Mouse (Mus musculus) lung, adult 18-20 months (tissue): ENCODE data around the gene Cntn2.

ENCODE experiments used
- DNase-seq, 2 experiments: peaks; one replicate each; pipeline ENCODE4 v3.0.0; 2022; ENCODE audit warnings: mixed read lengths in 2 of 2

Gene Cntn2

GRCm38 (mm10) chr1:132557901-132558631, 15.0 kb upstream of the Cntn2 start:
- DNase-seq, result peak; percentile 10 to 25

DNA sequence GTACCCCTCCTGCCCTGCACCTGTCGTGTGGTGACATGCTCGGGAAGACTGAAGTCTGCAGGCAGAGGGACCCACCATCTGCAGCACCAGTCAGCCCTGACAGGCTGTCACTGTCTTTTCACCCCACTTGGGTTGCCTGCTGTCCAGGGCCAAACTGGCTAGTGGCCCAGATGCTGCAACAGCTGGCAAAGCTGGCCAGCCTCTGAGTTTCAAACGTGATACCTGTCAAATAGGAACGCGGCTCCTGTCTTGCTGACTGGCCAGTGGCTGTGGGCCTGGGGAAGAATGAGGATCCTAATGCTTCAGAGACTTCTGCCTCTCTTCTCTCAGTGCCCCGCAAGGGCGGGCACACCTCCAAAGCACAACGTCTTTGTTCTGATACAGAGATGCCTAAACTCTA, 733 bp upstream of the Cntn2 start:
- no peak for DNase-seq

DNA sequence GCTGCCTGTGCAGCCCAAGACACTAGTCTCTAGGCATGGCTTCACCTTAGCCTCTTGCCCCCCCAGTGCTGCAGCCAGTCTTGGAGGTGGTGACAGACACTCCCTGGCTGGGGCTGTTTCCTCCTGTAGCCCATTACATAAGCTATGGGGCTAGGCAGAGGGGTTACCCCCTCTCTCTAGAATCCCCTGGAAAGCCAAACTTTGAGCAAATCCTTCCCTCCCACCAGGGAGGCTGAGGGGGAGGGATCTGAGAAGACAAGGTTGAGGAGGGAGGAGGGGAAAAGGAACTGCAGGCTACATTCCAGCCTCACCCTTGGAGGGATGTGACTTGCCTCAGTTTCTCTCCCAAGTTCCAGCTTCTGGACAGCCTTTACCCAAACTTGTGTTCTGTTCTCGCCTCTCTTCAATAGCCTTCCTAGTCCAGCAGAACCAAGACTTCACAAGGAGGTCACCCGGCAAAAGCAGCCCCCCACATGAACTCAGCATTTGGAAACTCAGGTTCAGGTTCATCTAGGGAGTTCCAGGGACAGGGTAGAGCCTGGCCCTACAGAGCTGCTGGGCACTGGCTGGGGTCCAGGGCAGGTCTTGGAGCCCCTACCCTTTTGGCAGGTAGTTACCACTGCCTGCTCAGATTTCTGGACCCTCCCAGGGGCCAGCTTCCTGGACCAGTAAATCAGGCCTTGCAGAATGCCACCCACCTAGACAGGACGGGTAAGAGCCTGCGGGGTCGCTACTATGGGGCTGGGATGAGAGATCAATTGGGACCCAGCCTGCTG, 1.0 kb downstream of the Cntn2 start:
- no peak for DNase-seq

GRCm38 (mm10) chr1:132541171-132541823, 1.8 kb downstream of the Cntn2 start:
- peak in 1 of 2 experiments; percentile 40 for DNase-seq

- no peak for DNase-seq
Measured at GRCm38 (mm10) chr1:132540701-132541100, 2.4 kb downstream of the Cntn2 start.

DNA sequence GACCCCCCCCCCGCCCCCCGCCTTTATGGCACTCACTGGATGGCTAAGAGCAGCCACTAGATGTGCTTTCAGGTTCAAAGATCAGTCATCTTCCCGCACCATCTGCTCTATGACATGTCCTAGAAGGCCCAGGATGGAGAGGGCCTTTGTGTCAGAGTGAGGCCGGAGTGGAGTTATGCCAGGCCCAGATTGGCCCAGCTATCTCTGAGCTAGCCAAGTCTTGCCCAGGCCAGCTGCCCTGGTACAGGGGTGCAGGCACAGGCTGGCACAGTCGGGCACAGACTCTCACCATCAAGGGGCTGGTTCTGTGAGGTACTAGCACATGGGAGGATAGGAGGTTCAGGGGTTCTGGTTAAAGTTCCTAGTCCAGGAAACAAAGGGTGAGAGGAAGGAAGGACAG, 5.3 kb downstream of the Cntn2 start:
- DNase-seq, result no peak

DNA sequence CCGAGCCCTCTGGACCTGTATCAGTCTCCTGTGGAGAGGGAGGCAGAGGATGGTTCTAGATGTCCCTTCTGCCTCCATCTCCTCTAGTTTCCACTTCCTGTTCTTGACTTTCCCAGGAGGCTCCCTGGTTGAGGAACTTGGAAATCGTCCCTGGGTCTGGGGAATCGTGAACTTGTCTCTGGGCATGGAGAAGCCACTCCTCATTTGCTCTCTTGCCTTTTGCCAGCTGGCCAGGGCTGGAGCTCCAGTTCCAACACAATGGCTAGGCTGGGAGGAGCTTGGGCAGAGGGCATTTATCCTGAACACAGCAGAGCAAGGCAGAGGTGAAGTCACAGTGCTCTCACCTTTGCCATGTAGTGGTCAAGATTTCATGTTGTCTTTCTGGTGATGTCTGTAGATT, 6.6 kb downstream of the Cntn2 start:
- DNase-seq, result no peak

DNA sequence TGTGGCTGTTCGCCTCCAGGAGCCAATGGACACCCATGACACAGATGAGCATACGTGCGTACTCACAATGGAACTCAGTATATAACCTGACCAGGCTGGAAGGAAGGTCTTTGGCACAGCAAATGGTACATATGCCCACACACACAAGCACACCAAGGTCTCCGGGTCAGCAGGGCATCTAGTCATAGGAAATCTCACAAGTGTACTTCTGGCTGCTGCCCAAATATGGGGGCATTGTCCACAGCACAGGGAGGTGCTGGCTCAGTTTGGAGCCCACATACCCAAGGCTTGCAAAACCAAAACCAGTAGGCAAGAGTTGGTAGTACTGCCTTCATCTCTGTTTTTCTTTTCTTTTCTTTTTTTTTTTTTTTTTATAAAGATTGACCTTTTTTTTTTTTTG, 7.5 kb downstream of the Cntn2 start:
- no peak for DNase-seq

GRCm38 (mm10) chr1:132533840-132534239, 9.2 kb downstream of the Cntn2 start:
- no peak for DNase-seq

GRCm38 (mm10) chr1:132532521-132532920, 10.5 kb downstream of the Cntn2 start:
- no peak for DNase-seq

- no peak for DNase-seq
Measured at GRCm38 (mm10) chr1:132530631-132531191, 12.3 kb downstream of the Cntn2 start.

- DNase-seq, result no peak
Measured at GRCm38 (mm10) chr1:132528647-132529334, 14.3 kb downstream of the Cntn2 start.

DNA sequence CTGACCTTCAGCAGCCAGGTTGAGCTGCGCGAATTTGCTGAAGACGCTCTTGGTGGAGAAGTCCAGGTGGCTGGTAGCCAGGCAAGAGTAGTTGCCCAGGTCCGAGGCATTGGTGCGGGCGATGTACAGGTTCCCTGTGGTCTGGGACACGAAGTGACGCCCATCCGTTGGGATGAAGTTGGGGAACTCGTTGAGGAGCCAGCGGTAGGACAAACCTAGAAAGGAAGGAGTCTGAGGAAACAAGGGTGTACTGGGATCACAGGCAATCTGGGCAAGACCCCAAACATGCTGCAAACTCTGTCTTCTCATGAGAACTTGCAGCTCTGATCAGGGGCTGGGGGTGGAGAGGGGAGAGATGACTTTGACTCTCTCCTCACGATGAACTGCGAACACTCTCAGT, 15.0 kb downstream of the Cntn2 start:
- no peak for DNase-seq

DNA sequence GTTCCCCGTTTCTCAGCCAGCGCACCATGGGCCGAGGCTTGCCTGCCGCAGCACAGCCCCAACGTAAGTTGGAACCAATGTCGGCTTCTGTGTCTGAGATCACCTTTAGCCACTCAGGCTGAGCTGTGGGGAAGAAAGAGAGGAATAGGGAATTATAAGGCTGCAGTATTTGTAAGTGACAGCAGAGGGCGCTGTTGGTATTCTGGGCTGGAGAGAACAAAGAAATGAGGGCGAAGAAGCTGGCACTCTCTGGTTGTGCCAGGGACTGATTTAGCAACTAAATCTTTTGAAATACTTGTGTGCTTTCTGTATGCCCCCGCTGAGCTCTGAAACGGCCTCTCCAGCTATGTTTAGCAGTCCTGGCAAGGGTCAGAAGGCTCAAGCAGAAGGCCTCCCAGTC, 17.2 kb downstream of the Cntn2 start:
- DNase-seq, result peak in 1 of 2 experiments; percentile 52

DNA sequence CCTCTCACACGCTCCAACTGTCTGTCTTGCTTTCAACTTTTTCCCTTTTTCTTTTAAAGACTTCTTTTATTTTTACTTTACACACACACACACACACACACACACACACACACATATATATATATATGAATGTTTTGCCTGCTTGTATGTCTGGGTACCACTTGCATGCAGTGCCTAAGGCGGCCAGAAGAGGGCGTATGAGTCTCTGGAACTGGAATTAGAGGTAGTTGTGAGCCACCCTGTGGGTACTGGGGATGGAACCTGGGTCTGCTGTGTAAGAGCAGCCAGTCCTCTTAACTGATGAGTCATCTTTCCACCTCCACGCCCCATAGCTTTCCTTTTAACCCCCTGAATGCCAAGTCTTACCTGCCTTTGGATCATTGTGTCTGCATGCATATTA, 19.1 kb downstream of the Cntn2 start:
- peak in 1 of 2 experiments; percentile 23 for DNase-seq

GRCm38 (mm10) chr1:132523048-132523447, 20.0 kb downstream of the Cntn2 start:
- DNase-seq, result no peak

GRCm38 (mm10) chr1:132520764-132521163, 22.3 kb downstream of the Cntn2 start:
- DNase-seq, result peak; percentile 72 to 74

DNA sequence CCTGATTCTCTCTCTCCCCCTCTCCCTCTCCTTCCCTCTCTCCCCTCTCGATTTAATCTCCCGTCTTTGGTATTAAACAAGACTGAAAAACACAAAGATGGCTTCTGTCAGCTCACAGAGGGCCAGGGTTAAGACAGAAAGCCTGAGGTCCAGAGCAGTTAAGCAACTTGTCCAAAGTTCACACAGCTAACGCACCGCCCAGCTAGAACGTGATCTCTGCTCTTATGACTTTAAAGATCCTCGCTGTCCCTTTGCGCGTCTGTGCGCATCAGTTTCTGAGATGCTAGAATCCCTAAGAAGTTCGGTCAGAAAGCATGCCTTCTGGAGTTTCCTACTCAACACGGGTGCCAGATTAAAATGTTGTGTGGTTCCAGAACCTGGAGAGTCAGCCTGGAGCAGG, 23.3 kb downstream of the Cntn2 start:
- DNase-seq, result no peak

DNA sequence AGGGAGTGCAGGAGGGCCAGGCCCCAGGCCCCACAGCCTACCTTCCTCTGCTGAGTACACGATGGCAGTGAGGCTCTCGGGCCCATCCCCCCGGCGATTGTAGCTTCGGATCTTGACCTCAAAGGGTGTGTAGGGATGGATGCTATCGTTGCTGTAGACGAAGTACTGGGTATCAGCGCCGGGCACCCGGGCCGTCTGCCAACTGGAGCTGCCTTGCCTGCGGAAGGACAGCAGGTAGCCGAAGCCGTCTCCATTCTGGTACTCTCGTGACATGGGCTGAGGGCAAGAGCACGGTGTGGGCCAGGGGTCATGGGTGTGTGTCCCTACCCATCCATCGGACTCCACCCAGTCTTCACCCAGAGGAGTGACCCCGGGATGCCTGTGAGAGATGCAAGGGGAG, 24.4 kb downstream of the Cntn2 start:
- no peak for DNase-seq

DNA sequence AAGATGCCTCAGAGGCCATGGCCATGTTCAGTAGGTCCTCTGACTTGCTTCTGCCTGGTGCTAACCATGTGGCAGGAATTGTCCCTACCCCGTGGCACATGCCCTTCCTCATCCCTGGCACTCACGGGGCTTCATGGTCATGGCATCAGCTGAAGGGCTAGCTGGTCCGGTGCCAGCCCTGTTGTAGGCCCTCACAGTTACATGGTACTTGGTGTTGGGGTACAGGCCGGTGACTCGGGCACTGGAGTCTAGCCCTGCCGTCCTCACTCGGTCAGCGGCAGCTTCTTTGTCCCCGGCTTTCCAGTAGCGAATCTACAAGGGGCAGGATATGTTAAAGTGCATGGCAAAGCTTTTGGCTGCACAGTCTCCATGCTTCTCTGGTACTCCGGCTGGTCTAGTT, 26.3 kb downstream of the Cntn2 start:
- DNase-seq, result no peak

- DNase-seq, result no peak
Measured at GRCm38 (mm10) chr1:132515339-132515738, 27.7 kb downstream of the Cntn2 start.

GRCm38 (mm10) chr1:132512106-132512505, 30.9 kb downstream of the Cntn2 start:
- DNase-seq, result no peak

DNA sequence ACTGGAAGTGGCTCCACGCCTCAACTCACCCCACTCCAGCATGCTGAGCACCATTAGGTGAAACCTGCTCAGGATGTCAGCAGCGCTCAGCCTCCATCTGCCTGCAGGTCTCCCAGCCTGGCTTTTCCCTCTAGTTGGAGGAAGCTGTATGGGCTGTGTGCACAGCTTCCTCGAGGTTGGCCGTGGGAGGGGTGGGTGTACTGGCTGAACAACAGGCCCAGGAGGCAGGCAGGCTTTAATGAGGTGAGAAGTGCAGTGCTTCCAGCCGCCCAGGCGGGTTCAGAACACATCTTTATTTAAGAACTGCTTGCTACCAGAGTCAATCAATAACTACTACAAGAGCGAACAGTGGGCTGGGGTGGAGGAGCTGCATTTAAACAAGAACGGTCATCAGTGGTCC, 31.5 kb downstream of the Cntn2 start:
- no peak for DNase-seq
